Mouse (Mus musculus) urinary bladder, postnatal 14 days (tissue): ENCODE measurements around the gene Rtn4ip1.

ENCODE experiments used
- DNase-seq: peaks from one replicate; pipeline ENCODE4 v3.0.0; 2021; ENCODE audit warnings: low spot score

Gene Rtn4ip1

GRCm38 (mm10) chr10:44002995-44003524 lies 101.5 kb downstream of the Rtn4ip1 start:
- no peak for DNase-seq

DNA sequence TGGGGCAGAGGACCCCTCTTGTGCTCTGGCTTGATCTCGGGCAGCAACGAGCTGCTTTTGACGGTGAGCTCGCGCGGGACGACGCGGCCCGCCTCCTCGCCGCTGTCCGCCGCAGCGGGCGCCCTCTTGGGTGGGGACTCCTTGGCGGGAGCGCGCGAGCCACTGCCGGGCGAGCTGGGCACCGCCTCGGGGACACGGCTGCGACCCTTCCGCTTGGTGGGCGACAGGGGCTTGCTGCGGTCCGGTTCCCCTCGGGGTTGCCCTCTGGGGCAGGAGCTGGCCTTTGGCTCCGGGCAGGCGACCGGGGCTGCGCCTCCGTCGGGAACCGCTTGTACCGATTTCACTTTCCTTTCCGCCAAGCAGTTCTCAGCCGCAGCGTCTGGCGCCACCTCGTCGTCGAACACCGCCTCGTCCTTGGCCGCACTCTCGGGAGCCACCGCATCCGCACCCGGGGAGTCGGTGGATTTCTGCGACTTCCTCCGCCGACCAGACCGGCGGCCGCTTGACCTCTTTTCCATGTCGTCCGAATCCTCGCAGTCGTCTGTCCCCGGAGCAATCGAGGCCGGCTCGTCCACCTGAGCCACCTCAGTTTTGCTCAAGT lies 102.0 kb downstream of the Rtn4ip1 start:
- peak; percentile 73 for DNase-seq

DNA sequence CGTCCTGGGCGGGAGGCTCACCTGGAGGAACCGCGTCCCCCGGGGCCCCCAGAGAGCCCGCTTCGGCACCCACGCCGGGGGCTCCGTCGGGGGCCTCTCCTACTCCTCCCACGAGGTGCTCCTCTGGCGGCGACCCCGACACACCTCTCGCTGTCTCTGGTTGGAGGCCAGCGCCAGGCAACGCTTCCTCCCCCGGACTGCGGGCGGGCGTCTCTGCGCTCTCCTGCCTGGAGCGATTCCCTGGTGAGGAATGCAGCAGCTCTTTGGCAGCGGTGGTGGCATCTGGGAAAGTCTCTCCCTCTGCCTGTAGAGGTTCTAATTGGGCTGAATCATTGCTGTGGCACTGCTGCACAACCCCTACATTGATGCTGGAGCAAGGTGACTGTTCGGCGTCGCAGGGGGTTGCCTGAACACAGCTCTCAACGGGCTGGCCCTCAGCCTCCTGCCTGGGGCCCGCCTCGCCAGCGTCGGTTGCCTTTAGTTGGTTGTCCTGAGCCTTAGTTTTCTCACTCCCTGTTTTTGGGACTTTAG lies 102.7 kb downstream of the Rtn4ip1 start:
- DNase-seq = peak; percentile 50

DNA sequence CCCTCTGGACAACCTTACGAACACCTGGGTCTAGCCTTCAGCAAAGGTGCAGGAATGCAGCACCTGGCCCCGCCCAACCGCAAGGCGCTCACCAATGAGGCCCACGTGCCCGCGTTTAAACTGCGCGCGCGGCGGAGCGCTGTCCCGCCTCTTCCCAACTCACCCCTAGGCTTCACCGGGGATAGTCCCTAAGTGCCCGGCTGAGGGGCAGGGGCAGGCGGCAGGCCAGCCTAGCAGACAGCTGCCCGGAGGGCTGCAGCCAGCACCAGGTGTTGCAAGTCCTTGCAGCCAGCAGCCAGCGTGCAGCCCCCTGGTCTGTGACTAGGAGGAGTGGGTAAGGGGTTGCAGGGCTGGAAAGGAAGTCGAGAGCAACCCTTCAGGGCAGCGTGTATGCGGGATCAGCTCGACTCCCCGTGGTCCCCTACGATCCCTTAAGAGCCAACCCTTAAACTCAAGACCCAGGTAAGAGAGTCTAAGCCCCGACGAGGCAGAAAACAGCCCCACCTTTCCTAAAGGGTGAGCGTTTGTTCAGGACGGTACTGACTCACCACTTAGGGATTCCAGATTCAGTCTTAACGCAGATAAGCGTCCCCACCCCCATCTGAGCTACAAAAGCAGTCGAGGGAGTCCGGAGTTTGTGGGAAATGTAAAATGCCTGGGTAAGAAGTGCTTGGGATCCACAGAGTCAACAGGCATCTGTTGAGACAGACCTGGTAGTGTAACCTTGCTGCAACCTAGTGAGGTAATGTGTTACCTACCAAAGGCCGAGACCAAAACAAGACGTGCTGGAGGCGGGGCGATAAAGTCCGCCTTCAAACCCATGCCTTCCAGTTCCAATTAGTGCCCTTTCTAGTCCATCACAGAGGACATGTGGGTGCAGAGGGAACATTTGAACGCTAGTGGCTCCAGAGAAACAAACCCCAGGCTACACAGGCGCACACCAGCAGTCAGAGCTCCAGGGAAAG lies 104.4 kb downstream of the Rtn4ip1 start:
- DNase-seq = peak; percentile 74
